Mouse (Mus musculus): Measurements from ENCODE around the gene Inhbc.

DNA sequence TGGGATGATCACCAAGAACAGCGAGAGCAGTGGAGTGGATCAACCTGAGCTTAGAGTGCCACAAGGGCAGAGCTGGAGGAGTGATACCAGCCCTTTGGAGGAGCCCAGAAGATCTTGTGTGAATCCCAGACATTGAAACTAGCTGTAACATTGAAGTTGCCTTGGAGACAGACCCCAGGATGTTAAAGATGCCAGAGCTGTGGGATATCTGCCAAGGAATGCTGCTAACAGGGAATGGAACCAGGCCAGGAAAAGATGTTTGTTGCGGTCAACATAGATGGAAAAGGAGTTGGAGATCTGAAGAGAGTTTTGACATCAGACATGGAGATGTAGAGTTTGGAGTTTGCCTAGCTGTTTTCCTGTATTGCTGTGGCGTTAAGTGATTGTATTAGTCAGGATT is 24.1 kb downstream of the Inhbc start:
- no peak for TF ChIP-seq CTCF (IDR thresholded peaks at IDR 0.05; ENCODE audit: low read depth, low read length)
- no peak for TF ChIP-seq EP300 (IDR thresholded peaks at IDR 0.05; ENCODE audit: insufficient read depth, low read depth, low read length)
- TF ChIP-seq POLR2A (IDR thresholded peaks at IDR 0.05; ENCODE audit: insufficient read depth, low read length): no peak

Data from ES-Bruce4 (cell line).